Mouse (Mus musculus) adrenal gland, adult (tissue): ENCODE measurements around the gene Cd79b.

Source experiments
- DNase-seq, 2 experiments: peaks; one replicate each; pipeline ENCODE4 v3.0.0; 2022 to 2023; ENCODE audit warnings: low spot score in 1 of 2; ENCODE audit not compliant: inconsistent age in 2 of 2

The Cd79b gene

GRCm38 (mm10) chr11:106318406-106319366 lies 4.1 kb upstream of the Cd79b start:
- DNase-seq = peak in 1 of 2 experiments; percentile 36

- no peak for DNase-seq
These were observed 3.2 kb upstream of the Cd79b start for GRCm38 (mm10) chr11:106317801-106318200.

DNA sequence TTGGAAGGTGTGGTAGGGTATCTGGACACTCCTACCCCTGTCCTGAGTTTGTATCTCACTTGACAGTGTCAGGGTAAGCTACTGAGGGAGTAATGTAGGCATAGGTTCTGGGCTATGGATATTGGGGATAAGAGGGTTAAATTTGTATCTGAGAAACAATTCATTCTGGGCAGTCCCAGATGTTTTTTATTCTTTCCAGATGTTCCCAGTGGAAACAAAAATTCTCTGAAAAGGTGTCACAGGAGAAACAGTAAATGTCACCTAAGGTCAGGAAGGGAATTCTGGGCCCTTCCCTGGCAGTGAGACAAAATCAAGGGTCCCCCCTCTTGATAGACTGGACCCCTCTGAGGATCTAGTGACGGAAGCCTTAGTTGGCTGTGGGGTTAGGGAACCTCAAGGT lies 1.9 kb upstream of the Cd79b start:
- DNase-seq = no peak

DNA sequence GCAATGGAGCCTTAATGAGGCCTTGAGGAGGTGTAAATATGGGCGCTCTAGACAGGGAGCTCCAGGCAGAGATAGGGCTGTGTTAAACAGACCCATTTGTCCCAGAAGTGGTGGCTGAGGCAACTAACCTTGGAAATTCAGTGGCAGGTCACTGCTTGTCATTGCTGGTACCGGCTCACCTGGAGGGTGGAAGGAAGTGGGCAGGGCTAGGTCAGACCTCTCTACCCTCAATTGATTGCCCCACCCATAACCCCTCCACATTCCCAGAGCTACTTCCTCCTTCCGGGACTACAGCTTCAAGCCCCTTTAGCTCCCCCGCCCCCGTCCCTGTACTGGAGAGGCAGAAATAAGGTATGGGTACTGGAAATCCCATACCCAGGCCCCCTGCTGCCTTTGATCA lies 1.0 kb downstream of the Cd79b start:
- DNase-seq = no peak

GRCm38 (mm10) chr11:106310123-106310522 lies 4.4 kb downstream of the Cd79b start:
- no peak for DNase-seq

DNA sequence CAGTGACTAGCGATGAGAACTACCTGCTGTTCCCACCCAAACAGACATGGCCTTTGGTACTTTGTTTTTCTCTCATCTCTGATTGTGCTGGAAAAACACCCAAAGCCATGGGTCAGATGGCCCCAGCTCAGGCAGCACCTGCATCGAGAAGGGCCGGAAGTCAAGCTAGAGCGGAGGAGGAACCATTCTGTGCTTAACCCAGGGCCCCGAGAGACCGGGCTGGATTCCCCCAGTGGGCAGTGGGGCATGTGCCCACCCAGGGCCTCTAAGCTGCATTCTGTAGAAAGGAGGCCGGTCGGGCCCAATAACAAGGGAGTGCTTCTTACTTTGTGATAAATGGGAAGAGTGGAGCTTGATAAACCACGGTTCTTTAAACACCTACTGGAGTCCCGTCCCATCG lies 6.4 kb downstream of the Cd79b start:
- DNase-seq = no peak

DNA sequence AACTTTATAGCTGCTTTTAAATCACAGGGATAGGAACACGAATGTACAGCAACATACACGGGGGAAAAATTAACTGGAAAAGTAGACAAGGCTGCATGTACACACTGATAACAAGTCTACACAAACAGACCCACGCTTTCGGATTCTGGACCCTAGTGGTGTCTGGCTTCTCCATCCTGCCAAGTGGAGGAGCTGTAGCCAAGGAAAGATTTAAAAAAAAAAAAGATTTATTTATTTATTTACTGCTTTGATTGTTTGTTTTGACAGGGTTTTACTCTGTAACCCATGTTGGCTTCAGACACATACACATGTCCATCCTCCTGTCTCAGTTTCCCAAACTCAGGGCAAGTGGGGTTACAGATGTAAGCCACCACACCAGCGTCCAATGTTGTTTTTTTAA lies 7.1 kb downstream of the Cd79b start:
- no peak for DNase-seq

- no peak for DNase-seq
These were observed 7.8 kb downstream of the Cd79b start for GRCm38 (mm10) chr11:106306758-106307157.

GRCm38 (mm10) chr11:106306065-106306385 lies 8.5 kb downstream of the Cd79b start:
- DNase-seq = no peak

DNA sequence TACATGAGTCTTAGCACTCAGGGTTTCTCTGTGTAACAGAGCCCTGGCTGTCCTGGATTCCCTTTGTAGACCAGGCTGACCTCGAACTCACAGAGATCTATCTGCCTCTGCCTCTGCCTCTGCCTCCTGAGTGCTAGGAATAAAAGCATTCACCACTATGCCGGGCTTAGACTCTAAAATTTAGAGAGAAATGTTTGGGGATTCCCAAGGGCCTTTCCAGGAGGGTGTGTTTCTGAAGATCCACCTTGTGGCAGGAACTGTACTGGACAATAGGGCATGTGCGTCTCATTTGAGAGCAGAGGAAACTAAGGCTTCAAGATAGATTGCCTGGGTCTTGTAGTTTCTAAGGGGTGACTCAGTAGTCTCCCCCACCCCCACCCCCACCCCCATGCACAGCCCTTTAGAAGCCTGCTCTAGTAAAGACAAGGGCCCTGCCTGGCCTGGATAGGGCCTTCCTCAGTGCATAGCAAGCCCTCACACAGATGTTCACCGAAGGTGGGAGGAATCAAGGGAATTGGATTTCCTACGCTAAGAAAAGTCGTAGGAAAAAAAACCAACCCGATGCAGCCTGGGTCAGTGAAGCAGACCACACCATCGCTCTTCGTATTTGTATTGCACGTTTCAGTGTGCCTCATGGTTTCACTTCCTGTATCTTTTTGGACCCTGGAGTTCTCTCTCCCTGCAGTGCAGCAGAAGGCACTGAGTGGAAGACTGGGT lies 9.1 kb downstream of the Cd79b start:
- no peak for DNase-seq

DNA sequence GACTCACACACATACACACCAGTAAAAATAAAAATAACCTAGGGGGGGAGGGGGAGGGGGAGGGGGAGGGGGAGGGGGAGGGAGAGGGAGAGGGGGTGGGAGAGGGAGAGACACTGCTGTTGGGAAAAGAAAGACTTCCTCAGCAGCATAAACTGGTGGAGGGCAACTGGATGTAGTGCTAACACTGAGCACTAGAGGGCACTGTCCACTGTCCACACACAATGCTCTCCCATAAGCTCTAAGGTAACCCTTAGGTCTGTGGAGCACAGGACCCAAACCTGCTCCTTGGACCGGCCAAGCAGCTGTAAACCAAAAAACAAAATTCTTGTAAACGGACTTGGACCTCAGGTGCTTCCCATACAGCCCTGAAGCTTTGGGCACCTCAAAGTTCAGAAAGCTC lies 11.9 kb downstream of the Cd79b start:
- peak; percentile 45 to 75 for DNase-seq

DNA sequence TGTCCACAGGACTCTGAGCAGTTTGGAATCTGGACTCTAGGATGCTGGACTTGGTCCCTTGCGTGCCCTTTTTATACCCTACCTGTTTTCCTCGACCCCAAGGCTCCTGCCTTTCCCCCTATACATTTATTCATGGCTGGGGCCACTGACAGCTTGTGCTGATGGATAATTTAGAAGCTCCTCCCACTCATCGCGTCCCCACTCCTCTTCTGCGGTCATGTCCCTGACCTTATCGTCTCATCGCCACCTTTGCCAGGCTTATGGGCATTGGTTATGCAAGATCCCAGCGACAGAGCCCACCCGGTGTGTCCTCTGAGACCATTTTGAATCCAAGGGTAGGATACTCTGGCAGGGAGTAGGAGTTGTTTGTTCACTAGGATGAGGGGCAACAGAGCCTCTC lies 12.8 kb downstream of the Cd79b start, which contains the start of gene Gh:
TSS of gene Gh (minus strand) at position 101 of the 400 bp plus-strand sequence.
- no peak for DNase-seq

DNA sequence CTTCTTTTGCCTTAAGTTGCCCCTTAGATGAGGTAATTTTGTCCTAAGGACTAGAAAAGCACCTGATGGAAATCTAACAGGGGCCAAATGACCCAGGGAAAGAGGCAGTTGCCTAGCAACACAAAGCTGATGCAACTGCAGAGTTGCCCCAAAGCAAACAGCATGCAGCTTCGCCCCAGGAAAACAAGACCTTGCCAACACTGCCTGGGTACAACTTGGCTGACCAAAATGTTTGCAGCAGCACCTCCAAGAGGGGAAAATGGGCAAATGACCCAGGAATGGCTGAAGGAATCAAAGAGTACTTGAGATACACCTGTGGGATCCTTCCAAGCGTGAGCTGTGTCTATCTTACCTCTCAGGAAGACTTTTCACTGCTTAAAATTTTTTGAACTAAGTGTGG lies 22.7 kb downstream of the Cd79b start:
- DNase-seq = peak in 1 of 2 experiments; percentile 50

DNA sequence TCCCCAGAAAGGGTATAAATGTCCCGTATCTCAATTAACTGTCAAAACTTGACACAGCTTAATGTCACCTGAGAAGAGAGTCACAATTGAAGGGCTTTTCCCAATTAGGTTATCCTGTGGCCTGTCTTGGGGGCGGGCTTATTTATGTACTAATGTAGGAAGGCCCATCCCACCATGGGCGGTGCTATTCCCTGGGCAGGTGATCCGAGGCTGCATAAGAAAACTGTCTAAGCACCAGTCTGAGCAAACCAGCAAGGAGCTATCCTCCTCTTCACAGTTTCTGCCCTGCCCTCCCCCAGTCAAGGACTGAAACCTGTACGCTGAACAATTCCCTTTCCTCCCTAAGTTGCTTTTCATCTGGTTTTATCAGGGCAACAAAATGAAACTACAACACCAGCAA lies 24.2 kb downstream of the Cd79b start:
- DNase-seq = no peak

DNA sequence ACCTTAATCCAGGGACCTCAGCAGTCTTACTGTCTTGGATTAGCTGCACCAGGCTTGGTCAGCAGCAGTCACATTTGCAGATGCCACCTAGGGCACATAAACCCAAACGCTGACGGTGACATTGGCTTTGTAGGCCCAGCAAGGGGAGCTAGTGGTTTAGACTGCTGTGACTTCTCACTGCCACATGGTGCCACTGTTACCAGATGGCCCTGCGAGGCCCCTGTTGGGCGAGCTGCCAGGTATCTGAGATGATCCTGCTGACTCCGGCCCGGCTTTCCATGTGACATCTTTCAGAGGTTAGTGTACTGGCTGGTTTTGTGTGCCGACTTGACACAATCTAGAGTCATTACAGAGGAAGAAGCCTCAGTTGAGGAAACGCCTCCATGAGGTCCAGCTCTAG lies 25.2 kb downstream of the Cd79b start:
- DNase-seq = peak; percentile 84 to 88

GRCm38 (mm10) chr11:106286987-106287386 lies 27.6 kb downstream of the Cd79b start:
- no peak for DNase-seq

GRCm38 (mm10) chr11:106286206-106286605 lies 28.4 kb downstream of the Cd79b start:
- no peak for DNase-seq

- peak in 1 of 2 experiments; percentile 54 for DNase-seq
These were observed 30.4 kb downstream of the Cd79b start for GRCm38 (mm10) chr11:106284126-106284525.

- no peak for DNase-seq
These were observed 31.2 kb downstream of the Cd79b start for GRCm38 (mm10) chr11:106283371-106283770.

DNA sequence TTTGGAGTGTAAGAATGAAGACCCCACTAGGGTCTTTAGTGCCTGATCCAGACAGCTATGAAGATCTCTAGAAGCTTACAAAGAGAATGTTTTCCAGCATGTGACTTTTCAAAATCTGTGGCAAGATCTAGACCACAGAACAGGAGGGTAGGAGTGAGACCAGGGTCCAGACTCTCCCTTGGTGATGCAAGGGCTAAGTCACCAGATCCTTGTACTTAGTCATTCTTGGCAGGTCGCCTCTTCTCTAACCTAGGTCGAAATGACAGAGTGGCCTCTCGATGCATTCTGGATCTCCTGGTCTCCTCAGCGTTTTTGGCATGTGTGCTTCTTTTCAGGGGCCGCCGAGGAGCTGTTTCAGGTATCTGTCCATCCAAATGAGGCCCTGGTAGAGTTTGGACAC lies 32.1 kb downstream of the Cd79b start:
- peak in 1 of 2 experiments; percentile 71 for DNase-seq

DNA sequence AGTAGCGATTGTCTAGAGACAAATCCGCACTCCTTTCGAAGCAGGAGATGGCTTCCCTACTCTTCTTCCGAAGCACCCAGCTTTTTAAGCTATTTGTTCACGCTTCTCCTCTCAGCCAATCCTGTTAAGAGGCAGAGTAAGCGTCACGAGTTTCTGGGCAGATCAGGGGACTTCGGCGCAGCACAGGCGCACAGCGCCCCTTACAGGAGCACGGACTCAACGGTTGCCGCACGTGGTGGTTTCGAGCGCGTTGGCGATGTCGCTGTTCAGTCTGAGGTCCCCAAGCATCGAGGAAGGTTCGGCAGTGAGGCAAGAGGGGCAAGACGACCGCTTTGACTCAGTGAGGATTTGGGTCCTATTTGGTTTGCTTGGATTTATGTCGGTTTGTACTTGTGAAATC lies 38.1 kb downstream of the Cd79b start, which contains the start of gene Tcam1:
TSS of gene Tcam1 (plus strand) at position 219 of the 400 bp plus-strand sequence.
- peak; percentile 93 to 98 for DNase-seq

- peak; percentile 21 to 59 for DNase-seq
These were observed 39.6 kb downstream of the Cd79b start for GRCm38 (mm10) chr11:106274971-106275411.
